Mouse (Mus musculus): ENCODE data around the gene Slco2a1.

GRCm38 (mm10) chr9:103004343-103004742 is 15.8 kb downstream of the Slco2a1 start:
- TF ChIP-seq CTCF (IDR thresholded peaks at IDR 0.05; ENCODE audit: low read depth), result no peak
- no peak for TF ChIP-seq EP300 (IDR thresholded peaks at IDR 0.05; ENCODE audit: low read depth)

Data from liver, postnatal 0 days (tissue).